Mouse (Mus musculus): ENCODE results near the gene Unc5b.
"Not testable (repeated sequence)": the region's sequence is repeated elsewhere in the genome, so short reads cannot be mapped to it uniquely, and the experiment has no call there.

Gene Unc5b

DNA sequence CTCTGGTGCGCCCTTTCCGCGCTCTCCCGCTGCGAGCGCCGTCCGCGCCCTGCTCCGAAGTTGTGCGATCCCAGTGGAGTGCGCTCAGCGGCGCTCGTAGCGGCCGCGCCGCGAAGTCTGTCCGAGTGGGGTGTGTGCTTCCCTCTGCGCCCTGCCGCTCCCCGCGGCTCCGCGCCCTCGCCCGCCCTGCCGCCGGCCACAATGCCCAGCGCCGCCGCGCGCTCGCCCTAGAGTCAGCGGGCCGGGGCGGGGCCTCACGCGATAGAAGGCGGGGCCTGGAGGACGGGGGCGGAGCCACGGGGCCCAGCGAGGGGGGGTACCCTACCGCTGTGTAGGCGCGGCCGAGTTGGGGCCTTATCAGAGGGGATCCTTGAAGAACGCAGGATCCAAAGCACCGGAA, at the start of gene Unc5b:
Gene Unc5b (minus strand): TSS at position 203 of the 400 bp plus-strand sequence.
- peak; percentile 93 for DNase-seq (ENCODE audit: low spot score)

DNA sequence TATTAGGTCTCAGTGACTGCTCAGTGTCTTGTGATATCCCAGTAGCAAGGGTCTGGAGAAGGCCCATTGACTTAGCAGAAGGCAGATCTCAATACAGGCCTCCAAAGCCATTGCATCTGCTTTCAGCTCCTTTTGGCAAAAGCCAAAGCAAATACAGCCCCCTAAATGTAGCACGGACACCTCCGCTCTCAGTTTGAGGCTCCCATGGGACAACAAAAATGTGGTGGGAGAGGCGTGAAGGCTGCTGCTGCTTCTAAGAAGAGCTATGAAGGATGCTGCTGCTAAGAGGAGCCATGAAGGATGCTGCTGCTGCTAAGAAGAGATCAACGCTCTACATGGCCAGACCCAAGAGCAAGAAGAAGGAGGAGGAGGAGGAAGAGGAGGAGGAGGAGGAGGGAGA, 48.4 kb upstream of the Unc5b start:
- no peak for DNase-seq (ENCODE audit: low spot score)

DNA sequence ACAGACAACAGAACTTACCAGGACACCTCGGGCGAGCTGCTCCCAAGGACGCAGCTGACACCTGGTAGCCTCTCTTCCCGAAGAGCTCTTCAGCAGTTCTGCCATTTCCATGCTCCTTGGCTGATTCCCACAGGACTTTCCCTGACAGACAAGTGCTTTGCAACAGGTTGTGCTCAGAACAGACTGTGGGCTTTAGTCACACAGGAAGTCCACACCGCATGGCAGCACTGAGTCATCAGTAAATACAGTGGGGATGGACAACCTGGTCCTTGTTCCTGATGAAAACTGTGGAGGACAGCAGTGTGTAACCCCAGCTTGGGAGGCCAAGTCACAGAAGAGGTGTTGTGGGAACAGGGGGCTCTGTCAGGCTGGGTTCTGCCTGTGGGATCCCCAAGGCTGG, 45.7 kb upstream of the Unc5b start:
- DNase-seq (ENCODE audit: low spot score), result no peak

DNA sequence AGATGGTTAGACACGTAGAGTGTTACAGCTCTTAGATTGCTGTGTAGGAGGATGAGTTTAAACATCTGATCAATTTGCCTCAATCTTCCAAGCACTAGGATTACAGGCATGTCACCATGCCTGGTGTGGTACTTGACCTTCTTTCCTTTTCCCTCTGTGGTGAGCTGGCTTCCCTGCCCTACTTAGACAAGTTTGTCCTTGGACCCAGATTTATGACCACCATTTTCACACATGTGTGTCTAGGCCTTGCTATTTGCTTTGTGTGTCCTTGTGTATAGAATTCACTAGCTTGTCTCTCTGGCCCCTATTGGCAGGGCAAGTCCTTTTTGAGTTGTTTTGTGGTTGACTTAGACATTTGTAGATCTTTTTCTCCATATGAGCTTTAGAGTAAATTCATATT, 43.6 kb upstream of the Unc5b start:
- no peak for DNase-seq (ENCODE audit: low spot score)

DNA sequence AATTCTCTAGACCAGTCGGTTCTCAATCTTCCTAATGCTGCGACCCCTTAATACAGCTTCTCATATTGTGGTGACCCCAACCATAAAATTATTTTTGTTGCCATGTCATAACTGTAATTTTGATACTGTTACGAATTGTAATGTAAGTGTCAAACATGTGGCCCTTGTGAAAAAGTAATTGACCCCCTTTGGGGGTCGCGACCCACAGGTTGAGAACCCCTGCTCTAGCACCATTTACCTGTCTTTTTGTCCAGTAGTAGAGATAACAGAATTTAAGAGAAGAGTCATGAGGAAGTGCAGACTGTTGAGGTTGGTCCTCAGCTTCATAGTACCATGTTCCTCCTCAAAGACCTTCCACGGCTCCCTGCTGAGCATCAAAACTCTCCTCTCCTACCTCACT, 31.9 kb upstream of the Unc5b start:
- no peak for DNase-seq (ENCODE audit: low spot score)

DNA sequence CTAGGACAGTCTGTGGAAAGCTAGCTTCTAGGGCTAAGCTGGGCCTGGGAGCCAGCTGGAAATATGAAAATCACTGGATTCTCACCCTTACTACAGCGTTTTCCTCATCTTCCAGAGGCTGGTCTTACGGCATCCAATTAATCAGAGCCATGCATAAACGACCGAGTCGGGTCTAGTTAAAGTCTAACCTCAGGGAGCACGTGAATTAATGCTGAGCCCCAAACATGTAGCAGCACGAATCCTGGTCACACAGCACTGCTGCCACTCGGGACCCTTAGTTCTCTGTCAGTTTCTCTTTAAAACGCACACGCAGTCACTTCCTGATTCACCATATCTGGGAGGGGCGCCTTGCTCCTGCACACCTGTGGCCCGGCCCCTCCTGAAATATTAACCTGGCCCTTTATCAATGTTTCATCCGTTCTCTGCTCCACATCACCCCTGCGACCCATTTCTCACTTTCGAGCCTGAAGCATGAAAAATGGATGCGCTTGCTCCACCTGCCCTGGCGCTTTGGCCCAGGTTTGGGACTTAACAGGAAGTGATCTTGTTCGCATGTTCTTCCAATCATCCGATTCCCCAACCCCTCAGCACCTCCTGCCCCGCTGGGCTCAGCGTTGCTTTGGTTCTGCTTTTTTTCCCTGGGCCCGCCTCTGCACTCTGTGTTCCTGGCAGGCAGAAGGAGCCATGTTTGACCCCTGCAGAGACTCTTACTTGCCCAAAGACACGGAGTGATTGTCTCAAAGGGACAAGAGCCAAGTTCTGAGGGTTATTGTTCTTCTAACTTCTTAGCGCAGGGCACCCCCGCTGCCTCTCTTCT, 31.3 kb upstream of the Unc5b start:
- peak; percentile 3 for DNase-seq (ENCODE audit: low spot score)

DNA sequence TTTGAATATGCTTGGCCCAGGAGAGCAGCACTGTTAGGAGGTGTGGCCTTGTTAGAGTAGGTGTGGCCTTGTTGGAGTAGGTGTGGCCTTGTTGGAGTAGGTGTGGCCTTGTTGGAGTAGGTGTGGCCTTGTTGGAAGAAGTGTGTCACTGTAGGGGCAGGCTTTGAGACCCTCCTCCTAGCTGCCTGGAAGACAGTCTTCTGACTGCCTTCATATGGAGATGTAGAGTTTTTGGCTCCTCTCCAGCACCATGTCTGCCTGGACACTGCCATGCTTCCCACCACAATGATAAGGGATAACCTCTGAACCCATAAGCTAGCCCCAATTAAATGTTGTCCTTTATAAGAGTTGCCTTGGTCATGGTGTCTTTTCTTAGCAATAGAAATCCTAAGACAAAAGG, 13.9 kb upstream of the Unc5b start:
- not testable (repeated sequence) for DNase-seq (ENCODE audit: low spot score)

DNA sequence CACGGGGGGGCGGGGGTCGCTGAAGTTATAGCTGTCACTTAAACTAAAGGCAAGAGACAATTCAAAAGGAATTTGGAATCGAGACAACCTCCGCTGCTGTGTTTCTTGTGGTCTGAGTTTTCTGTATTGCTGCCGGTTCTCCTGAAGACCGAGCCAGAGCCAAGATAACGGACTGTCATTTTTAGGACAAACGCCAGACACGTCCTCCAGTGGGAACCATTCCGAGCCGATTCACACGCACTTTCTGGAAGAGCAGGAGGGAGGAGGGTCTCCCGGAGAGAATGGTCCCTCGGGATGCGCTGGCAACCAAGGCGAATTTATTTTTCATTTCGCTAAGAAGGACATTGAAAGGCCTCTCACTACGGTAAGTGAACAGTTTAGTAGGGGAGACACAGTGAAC, 7.4 kb upstream of the Unc5b start:
- no peak for DNase-seq (ENCODE audit: low spot score)

DNA sequence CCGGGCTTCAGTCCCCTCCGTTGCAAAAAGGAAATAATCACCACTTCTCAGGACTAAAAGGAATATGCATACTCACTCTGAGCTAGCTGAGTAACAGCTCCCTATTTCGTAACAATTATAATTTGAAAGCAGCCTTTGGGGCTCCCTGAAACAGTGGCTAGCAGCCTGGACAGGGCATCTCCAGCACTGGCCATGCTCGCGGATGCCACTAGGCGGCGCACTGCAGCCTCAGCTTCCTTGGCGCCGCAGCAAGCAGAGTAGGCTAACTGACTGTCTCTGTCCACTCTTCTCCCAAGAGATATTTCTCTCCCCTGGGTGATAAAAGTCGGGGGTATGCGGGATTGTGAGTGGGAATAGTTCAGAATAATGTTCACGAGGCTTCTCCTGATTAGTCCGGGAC, 3.6 kb upstream of the Unc5b start:
- peak; percentile 44 for DNase-seq (ENCODE audit: low spot score)

DNA sequence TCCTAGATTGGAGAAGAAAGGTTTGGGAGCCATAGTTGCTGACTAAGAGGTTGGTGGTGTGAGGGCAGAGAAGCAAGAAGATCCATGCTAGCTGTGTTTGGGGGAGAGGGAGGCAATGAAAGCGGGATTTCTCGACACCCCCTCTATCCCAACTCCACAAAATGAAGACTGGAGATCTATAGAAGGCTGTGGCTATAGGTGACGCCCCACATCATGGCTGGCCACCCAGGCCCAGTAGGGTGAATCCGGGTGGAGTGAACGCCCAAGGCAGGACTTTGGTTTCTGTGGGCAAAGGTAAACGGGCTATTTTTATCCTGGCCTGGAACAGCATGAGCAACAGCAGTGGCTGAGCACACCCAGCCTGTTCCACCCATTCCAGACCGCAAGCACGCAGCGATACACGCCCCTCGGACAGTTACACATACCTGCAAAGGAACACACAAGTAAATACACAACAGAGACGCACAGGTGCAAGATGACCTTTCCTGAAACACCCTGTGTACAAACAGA, 1.3 kb upstream of the Unc5b start:
- no peak for DNase-seq (ENCODE audit: low spot score)

DNA sequence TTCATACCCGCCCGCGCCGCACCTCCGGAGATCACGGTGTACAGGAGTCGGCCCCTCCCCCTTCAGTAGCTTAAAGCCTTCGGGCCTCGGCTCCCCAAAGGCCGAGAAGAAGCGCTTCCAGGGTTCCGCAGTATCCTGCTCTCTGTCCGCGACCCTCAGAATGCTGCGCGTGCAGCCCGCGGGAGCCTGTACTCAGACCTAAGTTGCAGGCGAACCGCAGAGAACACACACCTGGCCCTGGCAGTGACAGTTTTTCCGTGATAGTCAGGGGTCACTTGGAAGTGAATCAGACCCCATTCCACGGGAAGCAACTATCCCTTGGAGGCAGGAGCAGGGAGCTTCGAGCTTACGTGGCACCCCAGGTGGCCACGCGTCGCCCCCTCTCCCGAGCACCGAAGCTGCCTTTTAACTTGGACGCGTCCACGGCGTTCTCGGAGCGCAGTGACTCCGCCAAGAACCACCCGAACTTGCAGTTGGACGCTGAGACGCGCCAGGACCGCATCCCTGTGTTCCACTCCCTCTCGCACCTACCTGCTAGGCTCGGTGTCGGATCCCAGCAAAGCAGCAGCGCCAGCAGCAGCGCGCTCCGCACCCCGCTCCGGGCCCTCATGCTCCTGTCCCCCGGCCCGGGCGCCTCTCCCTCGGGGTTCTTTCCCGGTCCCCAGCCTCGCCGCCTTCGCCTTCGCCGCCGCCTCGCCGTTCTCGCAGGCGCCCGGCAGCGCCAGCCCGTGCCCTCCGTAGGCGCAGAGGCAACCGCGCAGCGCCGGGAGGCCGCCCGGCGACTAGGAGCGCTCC, 628 bp downstream of the Unc5b start:
- no peak for DNase-seq (ENCODE audit: low spot score)

DNA sequence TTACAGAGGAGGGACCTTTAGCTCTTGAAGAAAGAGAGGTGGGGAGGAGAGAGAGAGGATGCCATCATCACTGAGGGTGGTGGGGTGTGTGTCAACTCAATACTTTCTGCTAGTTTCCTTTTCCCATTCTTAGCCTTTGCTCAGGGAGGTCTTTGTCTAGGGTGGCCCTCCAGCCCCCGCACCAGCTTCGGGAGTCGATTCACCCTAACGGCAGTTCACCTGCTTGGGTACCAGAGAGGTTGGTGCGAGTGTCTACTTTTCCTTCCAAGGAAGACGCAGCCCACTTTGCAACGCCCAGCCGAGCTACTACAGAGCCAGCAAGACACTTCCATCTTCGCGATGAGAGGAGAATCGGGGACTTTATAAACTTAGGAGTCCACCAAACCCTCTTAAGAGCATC, 1.4 kb downstream of the Unc5b start:
- no peak for DNase-seq (ENCODE audit: low spot score)

DNA sequence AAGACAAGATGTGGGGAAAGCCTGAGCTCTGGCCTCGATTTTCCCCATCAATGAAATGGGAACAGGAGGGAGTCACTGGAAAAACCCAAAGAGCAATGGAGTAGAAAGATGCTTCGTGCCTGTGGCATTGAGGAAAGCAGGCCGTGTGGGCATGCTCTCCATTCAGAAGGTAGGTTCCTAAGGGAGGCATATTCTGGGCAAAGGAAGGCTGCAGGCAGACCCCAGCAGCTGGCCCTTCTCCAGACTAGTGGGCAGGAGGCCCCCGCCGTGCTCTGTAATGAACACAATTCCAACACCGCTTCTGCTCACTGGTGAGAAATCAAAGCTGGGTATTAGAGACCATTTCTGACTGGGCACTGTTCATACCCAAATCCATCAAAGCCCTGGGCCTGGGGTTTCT, 2.3 kb downstream of the Unc5b start:
- DNase-seq (ENCODE audit: low spot score), result no peak

DNA sequence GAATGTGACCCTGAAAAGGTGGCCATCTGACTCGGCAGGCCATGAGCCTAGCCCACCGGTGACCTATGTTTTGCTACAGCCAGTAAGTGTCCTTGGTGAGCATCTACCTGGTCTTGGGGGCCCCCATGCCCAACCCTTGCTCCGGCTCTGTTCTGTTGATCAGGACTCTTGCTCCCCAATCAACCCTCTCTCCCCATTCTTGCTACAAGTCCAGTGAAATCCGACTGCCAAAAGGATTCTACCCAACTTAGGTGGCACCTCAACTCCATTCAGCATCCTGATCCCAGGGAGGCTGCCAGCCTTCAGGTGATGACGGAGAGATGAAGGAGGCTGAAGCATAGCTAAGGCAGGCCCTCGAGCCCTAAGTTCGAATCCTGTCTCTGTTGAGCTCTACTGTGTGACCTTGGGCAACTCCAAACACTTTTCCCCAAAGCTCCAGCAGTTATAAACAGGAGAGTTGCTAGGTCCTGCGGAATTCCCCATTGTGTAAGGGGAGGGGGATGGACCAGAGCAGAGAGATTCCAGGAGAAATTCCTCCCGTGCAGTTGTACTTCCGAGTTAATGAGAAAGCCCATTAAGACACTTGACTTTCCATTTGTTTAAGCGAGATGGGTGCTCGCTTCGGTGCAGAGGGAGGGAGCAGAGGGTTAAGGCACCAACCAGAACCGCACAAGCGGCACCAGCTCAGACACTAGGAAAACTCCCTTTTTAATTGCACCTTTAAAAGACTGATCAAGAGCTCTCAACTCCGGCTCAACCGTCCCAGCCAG, 3.3 kb downstream of the Unc5b start:
- peak; percentile 69 for DNase-seq (ENCODE audit: low spot score)

DNA sequence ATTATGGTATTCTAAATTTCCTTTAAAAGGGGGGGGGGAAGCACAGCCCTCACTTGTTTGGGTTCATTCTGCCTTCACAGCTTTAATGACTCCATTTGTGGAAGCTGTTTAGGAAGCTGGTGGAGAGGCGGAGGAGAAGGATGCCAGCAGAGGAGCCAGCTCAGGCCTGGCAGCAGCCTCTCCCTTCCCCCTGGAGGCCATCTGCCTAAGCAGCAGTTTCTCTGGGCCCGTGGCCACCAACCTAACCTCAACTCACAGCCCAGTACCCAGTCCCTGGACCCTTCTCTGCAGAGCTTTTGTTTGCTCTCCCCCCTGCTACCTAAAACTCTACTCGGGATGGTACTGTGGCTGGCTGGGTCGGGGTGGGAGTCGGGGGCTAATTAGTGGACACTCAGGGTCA, 4.1 kb downstream of the Unc5b start:
- no peak for DNase-seq (ENCODE audit: low spot score)

DNA sequence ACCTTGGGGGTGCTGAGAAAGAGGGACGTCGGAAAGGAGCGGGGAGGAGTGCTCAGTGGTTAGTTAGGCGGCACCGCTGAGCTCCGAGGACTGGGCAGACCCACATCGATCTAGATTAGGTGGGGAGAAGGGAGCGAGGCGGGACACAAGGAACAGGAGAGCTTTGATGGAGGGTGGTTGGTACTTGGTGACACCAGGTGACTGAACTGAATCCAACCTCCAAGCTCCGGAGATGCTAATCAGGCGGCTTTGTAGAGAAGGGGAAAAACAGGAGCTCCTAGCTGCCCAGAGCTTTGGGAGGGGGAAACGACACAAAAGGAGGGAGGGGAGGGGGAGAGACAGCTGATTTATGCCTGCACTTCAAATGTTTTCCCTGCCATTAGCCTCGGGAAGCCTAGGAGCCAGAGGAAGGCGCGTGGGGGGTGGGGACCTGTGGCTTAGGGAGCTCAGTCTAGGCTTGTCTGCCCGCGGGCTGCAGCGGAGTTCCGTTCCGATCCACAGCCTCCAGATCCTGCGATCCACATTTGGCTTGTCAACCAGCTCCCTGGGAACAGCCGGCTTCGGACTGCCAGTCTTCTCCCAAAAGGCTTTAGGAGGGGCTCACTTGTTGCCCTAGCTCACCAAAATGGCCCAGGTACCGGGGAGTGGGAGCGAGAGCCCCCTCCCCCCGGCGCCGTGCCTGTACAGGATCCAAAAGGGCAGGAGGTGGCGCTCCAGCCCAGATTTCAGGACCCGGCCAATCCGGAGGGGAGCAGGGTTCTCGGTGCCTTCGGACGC, 4.7 kb downstream of the Unc5b start:
- DNase-seq (ENCODE audit: low spot score), result peak; percentile 66

DNA sequence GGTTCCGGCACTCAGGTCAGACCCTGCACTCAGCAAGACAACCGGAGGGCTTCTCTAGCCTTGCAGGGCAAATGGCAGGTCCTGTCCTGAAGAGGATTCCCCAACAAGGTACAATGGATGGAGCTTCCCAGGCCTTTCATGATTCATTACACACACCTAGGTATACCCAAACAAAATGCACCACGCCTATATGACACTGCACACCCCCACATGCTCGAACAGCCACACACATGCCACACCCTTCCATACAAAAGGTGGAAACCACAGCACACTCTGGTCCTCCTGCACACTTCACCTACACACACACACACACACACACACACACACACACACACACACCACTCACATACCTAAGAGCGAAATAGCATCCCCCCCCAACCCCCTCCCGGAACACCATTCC, 5.4 kb downstream of the Unc5b start:
- no peak for DNase-seq (ENCODE audit: low spot score)

DNA sequence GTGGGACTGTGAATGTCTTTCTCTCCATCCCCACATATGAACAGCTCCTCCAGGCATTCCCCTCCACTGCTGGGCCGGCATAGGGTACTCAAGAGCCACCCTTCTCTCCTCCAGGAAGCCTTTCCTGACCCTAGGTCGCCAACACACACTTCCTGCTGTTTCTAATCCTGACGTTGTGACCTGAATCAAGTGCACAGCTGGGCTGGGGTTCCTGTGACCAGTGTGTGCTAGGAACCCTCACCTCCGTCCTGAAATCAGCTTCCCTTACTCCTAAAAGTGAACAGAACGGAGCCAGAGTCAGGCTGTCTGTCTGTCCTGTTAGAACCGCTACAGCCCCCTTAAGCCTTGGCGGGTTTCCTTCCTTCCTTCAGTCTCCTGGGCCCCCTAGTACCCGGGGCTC, 7.6 kb downstream of the Unc5b start:
- no peak for DNase-seq (ENCODE audit: low spot score)

DNA sequence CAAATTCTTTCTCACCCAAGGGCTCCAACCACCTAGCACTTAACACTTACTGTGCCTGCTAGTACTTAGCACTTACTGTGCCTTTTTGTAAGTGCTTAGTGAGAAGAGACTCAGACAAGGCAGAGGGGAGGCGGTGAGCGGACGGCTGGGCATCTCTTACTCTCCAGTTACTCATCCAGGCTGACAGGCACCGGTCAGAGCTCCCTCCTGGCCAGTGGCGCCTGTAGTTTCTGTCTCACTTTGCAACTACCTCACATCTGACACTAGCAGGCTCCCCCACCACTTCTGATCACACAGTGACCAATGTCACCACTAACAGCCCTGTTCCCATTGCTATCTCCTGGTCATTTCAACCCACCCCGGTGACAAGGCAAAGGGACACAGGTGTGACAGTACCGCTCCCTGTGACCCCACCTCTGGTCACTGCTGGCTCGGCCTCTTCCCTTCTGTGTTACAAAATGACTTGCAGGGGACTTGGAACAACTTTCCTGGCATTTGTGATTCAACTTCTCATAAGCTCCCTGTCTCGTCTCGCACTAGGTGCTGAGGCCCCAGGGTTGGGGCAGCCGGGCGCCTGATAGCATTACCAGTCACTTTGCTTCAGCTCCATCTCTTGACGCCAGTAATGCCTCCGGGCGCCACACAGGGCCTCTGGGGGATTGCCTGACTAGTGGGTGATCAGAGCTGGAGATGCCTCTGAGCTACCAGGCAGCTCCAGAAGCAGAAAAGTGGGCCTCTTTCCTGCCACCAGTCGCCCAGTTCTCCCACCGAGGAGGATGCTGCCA, 8.5 kb downstream of the Unc5b start:
- DNase-seq (ENCODE audit: low spot score), result no peak

DNA sequence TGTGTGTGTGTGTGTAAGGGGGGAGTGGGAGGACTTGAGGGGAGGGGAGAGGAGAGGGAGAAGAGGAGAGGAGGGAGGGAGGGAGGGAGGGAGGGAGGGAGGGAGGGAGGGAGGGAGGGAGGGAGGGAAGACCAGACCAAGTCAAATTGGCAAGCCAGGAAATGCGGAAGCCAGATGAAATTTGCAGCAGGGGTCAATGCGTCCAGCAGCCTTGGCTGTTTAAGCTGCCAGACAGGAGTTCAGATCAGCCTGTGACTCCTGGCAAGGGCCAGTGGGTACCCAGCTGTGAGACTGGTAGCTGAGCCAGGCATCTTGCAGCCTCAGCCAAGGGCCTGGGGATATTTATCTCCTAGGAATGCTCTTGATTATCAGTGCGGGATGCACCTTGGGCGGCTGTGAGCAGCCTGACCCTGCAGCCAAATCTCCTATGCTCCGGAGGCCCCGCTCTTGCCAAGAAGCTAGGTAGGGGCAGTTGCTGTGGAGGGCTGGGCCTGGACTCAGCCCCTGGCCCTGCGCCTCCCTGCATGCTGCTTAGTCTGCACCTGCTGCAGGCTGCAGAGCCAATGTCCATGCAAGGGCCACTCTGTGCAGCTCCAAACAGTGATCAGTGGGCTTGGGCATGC, 9.5 kb downstream of the Unc5b start:
- DNase-seq (ENCODE audit: low spot score), result no peak

All from yolk sac, embryonic 10.5 days (tissue).